Mouse (Mus musculus) brain, embryonic 14.5 days (tissue): ENCODE results near the gene Calm1. TPM values are rescaled to one million over a fixed set of nuclear protein-coding genes. Genes with fewer than 3 reads are reported as not detected.
A peak's percentile ranks its signal among the peaks of the same experiment; 100 is the strongest.
"Not testable (repeated sequence)": the region's sequence is repeated elsewhere in the genome, so short reads cannot be mapped to it uniquely, and the experiment has no call there.

Experiments used
- DNase-seq: peaks from one replicate; pipeline ENCODE4 v3.0.0-alpha.2; 2011; ENCODE audit warnings: low read depth
- CTCF ChIP-seq: fragments of 200-500 bp; IDR thresholded peaks from 2 replicates; pipeline ENCODE4 v1.5.1; 2012; ENCODE audit warnings: inconsistent platforms, mild to moderate bottlenecking, moderate library complexity, borderline replicate concordance; ENCODE audit not compliant: insufficient read depth, insufficient read length; ENCODE audit errors: extremely low read depth
- POLR2A ChIP-seq: fragments of 200-500 bp; IDR thresholded peaks from 2 replicates; pipeline ENCODE4 v1.6.1; 2012; ENCODE audit warnings: mild to moderate bottlenecking, inconsistent platforms, borderline replicate concordance; ENCODE audit not compliant: poor library complexity, insufficient read depth, insufficient read length, severe bottlenecking; ENCODE audit errors: extremely low read depth
- polyA plus RNA-seq: library from polyadenylated mRNA; depleted of rRNA; stranded (reverse); fragments of >200 nt; gene quantifications from 2 replicates; pipeline ENCODE4 v1.2.3, GENCODE M21; 2012

The Calm1 gene
- polyA plus RNA-seq, 1 experiment: 624 TPM

DNA sequence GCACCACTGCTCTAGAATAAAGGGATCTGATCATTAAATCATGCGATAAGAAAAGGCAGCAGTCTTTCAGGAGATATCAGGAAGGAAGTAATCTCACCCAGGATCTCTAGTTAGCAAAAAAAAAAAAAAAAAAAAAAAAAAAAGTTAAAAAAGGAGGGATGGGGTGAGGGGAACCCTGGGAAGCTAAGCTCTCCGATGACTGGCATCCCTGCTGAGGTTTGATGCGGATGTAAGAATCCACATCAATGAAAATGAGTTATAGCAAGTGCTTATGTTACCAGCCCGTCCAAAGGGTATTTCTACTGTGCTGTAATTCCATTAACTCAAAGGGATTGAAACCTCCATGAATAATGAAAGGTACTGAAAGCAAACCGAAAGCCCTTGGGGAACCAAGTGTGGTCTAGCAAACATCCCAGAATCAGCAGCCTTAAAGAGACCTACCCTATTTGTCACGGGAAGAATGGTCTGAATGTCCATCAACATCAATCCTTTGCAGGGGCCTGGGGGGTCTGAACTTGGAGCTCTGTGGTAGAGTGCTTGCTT, 20.3 kb upstream of the Calm1 start:
- TF ChIP-seq CTCF (no peak), POLR2A (no peak)
- peak; percentile 35 for DNase-seq

DNA sequence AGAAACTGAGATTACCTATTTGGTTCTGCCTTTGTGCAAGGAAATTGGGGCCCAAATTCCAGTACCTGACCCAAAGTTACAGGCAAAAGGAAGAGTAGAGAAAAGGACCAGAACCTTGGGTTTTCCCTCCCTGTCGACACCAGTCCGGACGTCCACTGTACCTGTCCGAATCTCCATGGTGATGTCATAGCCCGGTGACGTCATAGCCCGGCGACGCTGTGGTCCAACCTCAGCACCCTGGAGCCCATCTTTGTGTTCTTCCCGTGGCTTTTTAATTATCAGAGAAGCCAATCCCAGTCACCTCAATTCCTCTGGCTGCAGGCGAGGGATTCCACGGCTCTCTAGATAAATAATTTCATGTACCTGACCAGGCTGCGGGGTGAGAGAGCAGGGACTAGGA, 18.4 kb upstream of the Calm1 start:
- TF ChIP-seq CTCF (no peak), POLR2A (no peak)
- no peak for DNase-seq

DNA sequence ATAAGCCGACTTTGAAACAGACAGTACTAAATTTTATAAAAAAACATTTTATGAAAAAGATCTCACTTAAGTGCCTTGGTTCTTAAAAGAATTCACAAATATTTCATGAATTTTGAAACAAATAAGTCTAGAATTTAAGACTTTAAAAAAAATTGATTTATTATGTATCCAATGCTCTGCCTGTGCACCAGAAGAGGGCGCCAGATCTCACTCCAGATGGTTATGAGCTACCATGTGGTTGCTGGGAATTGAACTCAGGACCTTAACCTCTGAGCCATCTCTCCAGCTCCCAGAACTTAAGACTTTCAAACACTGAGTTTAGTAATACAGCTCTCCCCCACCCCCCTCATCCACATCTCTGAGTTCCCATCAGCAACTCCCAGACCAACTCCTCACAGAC, 16.6 kb upstream of the Calm1 start:
- no peak for DNase-seq
- TF ChIP-seq POLR2A: no peak
- TF ChIP-seq CTCF: peak; percentile 21; the same call in 1 of the 2 replicates

DNA sequence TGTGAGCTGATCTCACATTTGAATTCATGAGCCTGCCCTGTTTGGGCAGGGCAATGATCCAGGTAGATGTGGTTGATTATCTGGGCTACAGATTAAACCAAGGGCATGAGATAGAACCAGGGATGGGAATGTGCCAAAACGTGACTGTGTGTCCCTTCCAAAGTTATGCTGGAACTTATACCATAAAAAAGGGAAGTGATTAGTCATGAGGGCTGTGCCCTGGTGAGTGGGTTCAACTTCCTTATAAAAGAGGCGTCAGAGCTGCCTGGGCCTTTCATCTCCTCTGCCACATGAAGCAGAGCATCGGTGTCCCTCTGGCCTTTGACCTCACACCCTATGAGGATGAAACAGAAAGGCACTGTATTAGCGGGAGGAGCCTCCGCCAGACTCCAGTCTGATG, 15.3 kb upstream of the Calm1 start:
- TF ChIP-seq POLR2A (no peak), CTCF (no peak)

DNA sequence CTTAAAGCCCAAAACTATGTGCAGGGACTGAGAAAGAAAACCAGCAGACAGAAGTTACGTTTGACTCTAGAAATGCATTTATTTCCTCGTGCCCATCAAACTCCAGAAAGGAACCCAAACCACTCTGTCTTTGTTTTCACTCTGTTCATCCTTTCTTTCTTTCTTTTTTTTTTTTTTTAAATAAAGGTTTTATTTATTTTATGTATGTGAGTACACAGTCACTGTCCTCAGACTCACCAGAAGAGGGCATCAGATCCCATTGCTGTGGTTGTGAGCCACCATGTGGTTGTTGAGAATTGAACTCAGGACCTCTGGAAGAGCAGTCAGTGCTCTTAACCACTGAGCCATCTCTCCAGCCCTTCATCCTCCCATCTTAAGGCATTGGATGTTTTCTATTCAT, 14.3 kb upstream of the Calm1 start:
- not testable (repeated sequence) for DNase-seq

More for the DNA sequence above, 15.3 kb upstream of the Calm1 start:
- no peak for DNase-seq

DNA sequence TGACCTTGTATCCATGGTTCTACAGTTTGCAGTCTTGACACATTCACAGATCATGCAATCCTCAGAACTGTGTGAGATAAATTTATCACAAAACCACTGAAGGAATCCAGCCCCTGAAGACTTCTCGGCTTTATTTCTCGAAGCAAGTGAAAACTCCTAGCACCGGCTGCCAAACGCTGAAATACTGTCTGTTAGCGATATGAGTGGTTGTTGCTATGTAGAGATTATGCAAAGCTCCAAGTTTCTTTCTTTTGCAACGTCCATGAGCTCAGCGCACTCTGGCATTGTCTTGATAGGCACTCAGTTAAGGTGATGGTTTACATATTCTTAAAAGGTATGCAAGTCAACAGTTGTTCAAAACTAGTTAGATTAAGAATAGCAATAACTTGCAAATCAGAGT, 13.3 kb upstream of the Calm1 start:
- no peak for DNase-seq
- TF ChIP-seq CTCF (no peak), POLR2A (no peak)

DNA sequence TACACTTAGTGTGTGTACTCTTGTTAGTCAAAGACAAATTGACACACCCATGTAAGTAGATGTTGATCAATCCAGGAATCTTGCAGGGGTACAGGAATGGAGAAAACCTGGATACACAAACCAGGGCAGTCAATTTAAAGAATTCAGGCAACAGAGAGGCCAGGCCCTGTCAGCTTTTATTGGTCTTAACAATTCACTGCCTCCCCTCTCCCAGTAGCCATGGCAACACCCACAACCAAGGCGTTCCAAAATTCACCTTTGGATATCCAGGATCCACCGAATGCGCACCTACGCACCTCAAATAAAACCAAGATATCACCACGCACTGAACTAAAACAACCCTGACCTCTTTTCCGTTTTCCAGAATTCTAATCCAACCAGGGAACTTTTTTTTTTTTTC, 12.9 kb upstream of the Calm1 start:
- peak; percentile 76 for DNase-seq
- TF ChIP-seq POLR2A (no peak), CTCF (no peak)

DNA sequence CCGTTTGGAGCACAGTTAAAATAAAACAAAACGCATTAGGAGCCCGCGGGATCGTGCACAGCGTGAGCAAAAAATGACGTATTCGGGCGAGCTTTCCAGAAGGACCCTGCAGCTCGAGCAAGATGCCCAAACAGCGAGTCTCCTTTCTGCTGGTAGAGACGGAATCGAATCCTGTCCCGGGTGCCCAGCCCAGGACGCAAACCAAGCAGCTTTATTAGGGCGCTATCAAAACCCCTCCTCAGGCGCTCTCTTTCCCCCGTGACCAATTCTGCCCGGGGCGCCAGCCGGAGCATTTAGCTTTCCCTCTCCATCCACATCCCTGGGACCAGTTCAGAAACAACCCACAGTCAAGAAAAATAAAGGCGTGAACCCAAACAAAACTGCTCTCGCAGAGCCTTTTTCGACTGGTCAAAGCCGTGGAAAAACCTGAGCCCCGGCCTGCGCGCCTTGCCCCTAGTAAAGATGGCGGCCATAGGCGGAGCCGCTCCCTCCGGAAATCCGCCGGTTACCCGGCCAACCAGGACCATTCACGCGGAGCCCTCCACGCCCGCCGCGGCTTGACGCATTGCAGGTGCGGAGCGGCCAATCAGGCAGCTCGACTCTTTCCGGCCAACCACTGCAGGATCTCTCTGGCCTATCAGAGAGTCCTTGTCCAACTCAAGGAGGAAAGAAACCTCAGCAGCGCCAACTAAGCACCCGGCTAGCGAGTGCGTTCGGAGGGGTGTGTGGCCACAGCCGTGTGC, 12.1 kb upstream of the Calm1 start:
- peak; percentile 100 for DNase-seq
- TF ChIP-seq POLR2A: peak; percentile 68; the same call in 1 of the 2 replicates
- no peak for TF ChIP-seq CTCF

DNA sequence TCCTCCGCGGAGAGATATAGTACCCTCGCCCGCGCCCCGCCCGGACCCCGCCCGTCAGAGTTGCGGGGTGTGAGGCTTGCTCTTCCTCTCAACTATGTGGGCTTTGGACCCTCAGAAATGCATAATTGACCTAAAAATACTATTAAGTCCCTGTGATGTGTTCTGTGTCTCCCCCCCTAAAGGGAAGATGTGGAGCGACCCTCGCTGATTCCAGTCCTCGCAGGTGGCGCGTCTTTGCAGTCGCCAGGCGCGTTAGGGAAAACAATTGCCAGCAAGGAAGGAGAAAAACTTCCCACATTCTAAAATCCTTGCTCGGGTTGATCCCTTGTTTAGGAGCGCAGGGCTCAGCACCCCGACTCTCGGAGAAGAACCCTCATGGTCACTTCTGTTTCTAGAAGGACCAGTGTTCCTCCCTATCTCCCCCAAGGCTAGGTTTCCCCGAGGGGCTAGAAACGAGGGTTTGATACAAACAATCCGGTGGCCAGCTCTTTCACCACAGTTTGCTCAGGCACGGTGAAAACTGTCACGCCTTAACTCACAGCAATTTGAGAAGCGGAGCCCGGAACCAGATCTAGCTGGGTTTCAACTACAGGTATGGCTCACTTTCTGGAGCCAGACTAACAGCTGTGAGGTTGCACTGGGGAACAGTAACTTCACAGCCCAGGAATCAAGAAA, 11.3 kb upstream of the Calm1 start:
- DNase-seq: peak; percentile 54
- TF ChIP-seq POLR2A (no peak), CTCF (no peak)

DNA sequence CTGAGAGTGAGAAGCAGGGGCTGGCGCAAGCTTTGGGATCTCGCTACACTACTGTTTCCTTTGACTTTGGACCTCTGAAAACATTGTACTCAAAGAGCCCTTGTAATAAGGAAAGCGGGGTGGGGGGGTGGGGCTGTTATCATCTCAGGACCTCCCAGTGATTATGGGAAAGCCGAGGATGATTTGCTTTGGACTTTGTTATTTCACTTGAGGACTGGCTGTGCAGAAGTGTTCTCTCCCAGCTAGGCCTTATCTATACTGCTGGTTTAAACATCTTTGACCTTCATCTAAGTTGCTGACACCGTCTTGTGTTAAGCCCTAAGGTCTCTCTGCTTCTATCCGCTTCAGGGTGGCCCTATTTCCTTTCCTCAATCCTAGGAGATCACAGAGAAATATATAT, 8.4 kb upstream of the Calm1 start:
- no peak for DNase-seq
- no peak for TF ChIP-seq CTCF
- TF ChIP-seq POLR2A: no peak

DNA sequence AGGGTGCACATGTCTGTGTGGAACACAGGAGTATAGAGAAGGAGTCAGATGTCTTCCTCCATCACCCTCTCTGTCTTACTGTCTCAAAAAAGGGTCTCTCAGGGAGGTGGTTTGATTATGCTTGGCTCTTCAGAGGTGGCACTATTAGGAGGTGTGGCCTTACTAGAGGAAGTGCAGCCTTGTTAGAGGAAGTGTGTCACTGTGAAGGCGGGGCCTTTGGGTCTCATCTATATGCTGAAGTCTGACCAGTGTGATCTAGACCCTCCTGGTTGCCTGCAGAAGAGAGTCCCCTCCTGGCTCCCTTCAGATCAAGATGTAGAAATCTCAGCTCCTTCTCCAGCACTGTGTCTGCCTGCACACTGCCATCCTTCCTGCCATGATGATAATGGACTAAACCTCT, 5.1 kb upstream of the Calm1 start:
- TF ChIP-seq CTCF: no peak
- TF ChIP-seq POLR2A: no peak

DNA sequence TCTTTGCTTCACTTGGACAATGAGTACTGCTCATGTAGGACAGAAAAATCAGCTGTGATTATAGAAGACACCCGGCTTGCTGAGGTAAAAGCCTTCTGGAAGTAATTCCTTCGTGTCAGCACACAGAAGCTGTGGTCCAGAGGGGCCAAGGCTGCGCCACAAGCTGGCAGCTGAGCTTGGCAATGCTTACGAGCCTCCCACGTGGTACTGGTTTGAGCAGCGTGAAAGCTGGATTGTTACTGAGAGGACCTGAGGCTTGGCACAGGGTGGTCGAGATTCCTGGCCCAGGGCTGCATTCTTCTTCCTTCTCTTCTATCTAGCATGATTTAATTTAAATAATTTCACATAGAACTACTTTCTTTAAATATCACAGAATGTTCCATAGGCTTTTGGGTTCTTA, 2.4 kb upstream of the Calm1 start:
- DNase-seq: peak; percentile 55
- TF ChIP-seq CTCF (no peak), POLR2A (no peak)

More for the DNA sequence above, 5.1 kb upstream of the Calm1 start:
- DNase-seq: no peak

DNA sequence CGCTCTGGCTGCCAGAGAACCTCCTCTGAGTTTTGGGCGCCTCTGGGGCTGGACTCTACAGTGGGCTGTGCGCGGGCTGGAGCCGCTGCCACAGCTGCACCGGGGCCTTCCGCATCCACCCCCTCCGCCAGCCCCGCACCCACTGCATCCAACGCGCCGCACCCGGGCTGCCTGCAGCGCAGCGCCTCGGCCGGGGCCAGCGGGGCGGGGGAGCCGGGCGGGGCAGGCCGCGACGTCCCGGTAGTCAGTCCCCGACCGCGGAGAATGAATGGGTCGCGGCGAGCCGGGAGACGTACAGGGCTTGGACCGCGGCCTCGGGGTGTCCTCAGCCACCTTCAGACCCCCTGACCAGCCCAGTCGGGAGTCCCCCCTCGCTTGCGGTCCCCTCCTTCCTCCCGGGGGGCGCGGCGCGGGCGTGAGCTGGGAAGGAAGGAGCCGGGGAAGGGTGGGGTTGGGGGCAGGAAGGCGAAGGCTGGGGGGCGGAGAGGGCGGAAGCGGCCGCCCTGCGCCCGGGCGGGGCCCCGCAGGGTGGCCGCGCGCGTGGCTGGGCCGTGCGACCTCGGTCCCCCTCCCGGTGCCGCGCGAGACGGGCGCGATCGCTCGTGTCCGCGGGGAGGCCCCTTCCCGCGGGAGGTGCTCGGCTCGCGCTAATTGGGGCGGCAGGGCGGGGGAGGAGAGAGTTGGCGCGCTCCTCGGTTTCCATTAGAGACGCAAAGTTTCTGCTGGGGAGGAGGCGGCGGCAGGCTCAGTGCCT, 833 bp downstream of the Calm1 start:
- peak; percentile 55 for DNase-seq
- TF ChIP-seq POLR2A: no peak
- no peak for TF ChIP-seq CTCF
